Mouse (Mus musculus) C2C12 (cell line): ENCODE results near the gene Lpp.

Experiments
- CEBPB ChIP-seq: IDR thresholded peaks from one replicate; pipeline ENCODE4 v1.6.1; 2011; ENCODE audit warnings: low read depth, mild to moderate bottlenecking, control low read depth, moderate library complexity
- CTCF ChIP-seq: IDR thresholded peaks from one replicate; pipeline ENCODE4 v1.5.1; 2011; ENCODE audit not compliant: control insufficient read depth, insufficient read depth, insufficient read length
- MAX ChIP-seq: IDR thresholded peaks from one replicate; pipeline ENCODE4 v1.6.1; 2011; ENCODE audit warnings: mild to moderate bottlenecking, control low read depth
- MYOD1 ChIP-seq: IDR thresholded peaks from one replicate; pipeline ENCODE4 v1.6.1; 2011; ENCODE audit warnings: low read depth; ENCODE audit not compliant: control insufficient read depth, insufficient read length

- no peak for TF ChIP-seq CTCF
- TF ChIP-seq MYOD1: no peak
- TF ChIP-seq CEBPB: no peak
- no peak for TF ChIP-seq MAX
Observed at GRCm38 (mm10) chr16:24566277-24566676, 173.0 kb downstream of the Lpp start.
